Mouse (Mus musculus) embryonic fibroblast, embryonic 13.5 days (primary cell): ENCODE results near the gene H2-Ob.

Experiments
- CTCF ChIP-seq: IDR thresholded peaks from 2 replicates; pipeline ENCODE4 v1.5.1; 2011; ENCODE audit warnings: mild to moderate bottlenecking, control low read depth, low read length, moderate library complexity, borderline replicate concordance; ENCODE audit not compliant: insufficient read depth
- POLR2A ChIP-seq: IDR thresholded peaks from 2 replicates; pipeline ENCODE4 v1.6.1; 2011; ENCODE audit warnings: low read depth, mild to moderate bottlenecking, control low read depth, low read length, moderate library complexity

DNA sequence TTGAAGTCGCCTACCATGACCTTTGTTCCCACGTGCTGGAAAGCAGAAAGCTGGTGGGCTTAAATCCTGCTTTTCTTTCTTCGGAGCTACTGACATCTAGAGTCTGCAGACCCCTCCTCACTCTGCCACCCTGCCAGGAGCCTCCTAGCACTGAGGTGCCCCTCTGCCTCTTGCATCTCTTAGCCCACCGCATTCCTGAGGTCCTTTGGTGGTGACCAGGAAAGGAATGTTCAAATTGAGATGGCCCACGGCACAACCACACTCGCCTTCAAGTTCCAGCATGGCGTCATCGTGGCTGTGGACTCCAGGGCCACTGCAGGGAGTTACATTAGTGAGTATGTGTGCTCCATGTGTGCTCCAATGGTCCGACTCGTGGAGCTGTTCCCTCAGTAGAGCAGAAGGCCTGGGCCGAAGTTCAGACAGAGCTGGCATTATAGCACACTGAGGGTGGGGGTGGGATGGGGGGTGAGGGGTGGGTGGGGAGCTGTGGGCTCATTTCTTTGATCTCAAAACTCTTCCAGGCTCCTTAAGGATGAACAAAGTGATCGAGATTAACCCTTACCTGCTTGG lies 39.6 kb upstream of the H2-Ob start:
- TF ChIP-seq POLR2A (no peak), CTCF (no peak)
